Mouse (Mus musculus): ENCODE data around the gene Lrrc8c.
A peak's percentile ranks its signal among the peaks of the same experiment; 100 is the strongest.

Lrrc8c gene

DNA sequence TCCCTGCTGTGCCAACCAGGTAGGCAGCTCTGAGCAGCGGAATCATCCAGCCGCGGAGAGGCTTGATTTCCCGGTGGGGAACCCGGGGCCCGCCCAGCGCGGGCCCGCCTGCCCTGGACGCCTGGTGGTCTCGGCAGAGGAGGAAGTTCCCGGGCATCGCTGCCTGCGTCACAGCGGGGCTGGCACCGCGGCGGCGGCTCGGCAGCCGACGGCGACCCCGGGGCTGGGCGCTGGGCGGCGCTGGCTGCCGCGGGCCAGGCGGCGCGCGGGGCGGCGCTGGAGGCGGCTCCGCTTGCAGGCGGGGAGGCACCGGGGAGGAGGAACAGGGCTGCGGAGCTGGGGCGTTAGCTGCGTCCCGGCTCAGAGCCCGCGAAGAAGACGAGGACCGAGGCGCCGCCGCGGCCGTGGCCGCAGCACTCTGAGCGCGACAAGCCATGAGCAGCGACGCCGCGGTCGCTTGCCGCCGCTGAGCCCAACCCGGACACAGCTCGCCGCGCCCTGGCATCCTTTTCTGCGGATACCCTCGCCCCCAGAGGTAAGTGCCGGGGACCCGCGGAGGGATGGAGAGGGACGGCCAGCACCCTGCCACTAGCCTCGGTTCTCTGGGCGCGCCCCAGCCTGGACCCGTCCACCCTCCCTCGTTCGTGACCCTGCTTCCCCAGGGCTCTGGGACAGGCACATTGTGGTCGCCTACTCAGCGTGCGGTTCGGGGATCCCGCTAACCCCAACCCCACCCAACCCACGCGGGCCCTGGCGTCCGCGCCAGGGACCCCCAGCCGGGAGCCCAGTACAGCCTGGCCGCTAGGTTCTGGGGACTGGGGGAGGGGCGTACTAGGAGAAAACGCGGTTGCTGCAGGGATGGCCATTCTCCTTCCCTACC lies at the start of gene Lrrc8c:
Gene Lrrc8c, plus strand, starts transcription at position 293 of the 880 bp plus-strand sequence.
- DNase-seq (ENCODE audit: low spot score) = peak; percentile 75

DNA sequence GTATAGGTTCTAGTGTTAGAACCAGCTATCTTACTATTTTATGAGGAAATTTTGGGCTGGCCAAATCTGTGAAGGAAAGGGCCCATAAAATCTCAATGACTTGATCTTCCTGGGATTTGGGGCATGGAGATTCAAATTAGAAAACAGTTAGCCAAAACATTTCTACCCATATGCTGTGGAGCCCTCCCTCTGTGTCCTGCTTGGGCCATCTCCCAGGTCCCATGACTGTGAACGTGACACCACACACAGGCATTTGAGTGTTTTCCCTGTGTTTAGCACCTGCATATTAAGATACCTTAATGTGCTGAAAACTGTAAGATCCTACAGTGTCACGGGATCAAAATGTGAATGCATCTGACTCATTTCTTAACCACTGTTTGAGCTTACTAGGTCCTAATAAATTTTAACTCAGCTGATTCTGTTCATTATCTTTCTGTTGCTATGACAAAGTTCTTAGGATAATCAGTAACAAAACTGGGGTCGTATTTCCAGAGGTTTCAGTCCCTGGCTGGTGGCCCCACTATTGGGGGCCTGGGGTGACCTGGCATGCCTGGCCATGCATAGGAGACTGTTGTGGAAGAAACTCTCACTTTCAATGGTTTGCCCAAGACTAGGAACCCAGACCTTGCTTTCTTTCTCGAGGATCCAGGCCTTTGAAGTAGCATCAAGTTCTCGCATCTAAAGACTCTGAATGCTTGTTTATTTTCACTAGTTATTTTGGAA lies 46.0 kb upstream of the Lrrc8c start:
- DNase-seq (ENCODE audit: low spot score) = no peak

DNA sequence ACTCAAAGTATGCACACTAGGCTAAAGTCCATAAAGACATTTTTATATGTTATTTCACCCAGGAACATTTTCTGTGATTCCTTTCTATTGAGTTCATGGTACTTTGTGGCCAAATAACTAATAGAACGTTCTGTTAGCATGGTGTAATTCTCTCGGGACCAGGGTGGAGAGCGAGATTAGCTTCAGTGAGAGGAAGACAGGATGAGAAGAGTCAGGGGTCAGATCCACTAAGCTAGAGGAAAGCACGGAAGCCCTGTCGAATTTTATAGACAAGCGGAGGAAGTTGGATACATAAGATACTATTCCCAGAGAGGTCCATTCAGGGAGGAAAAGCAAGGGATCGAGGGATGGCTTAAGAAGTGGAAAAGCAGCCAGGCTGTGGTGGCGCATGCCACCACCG lies 41.7 kb upstream of the Lrrc8c start:
- DNase-seq (ENCODE audit: low spot score) = no peak

DNA sequence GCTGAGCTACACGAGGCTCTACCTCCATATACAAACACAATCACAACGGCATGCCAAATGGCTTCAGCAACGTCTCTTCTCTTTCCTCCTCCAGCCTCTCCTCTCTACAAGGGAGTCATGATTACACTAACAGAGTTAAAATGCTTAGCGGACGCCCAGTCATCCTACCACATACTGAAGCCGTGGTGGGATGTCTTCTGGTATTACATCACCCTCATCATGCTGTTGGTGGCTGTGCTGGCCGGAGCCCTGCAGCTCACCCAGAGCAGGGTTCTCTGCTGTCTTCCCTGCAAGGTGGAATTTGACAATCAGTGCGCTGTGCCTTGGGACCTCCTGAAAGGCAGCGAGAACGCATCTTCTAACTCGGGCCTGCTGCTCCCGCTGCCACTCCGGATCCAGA lies 39.5 kb upstream of the Lrrc8c start:
- DNase-seq (ENCODE audit: low spot score) = no peak

DNA sequence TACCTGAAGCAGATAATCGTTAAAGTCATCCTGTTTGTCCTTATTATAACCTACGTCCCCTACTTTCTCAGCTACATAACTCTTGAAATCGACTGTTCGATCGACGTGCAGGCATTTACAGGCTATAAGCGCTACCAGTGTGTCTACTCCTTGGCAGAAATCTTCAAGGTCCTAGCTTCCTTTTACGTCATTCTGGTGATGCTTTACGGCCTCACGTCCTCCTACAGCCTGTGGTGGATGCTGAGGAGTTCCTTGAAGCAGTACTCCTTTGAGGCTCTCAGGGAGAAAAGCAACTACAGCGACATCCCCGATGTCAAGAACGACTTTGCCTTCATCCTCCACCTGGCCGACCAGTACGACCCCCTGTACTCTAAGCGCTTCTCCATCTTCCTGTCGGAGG lies 38.6 kb upstream of the Lrrc8c start:
- no peak for DNase-seq (ENCODE audit: low spot score)

DNA sequence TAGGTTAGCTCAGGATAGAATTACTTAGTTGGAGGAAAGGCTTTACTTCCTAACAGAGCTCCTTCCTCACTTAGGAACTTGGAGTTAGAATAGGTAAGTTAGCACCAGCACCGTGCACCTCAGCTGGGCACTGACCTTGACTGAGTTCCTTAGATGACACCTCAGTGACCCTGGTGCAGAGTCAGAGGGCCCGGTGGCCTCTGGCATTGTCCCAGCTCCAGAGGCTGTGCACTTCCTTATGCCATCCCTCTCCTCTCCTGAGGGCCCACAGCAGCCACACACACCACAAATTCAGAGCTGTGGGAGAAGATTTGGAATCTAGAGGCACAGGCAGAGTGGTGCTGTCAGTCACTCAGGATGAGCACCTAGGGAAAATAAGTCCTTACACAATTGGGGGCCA lies 35.6 kb upstream of the Lrrc8c start:
- DNase-seq (ENCODE audit: low spot score) = no peak

DNA sequence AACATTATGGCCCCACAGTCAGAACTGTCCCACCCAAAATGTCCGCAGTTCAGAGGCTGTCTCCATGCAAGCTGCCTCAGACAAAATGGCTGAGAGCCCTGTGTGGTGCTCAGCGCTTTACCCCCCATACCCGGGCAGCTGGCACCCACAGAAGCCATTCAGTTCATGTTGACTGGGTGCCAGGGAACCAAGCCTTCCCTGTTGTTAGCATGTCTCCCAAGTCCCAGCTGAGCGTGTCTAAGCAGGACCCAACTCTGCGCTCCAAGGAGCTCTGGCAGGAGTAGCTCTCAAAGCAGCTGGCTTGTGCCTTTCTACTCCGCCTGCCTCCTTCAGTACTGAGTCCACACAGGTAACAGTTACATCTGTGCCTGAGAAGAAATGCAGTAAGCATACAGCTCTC lies 34.9 kb upstream of the Lrrc8c start:
- DNase-seq (ENCODE audit: low spot score) = no peak

DNA sequence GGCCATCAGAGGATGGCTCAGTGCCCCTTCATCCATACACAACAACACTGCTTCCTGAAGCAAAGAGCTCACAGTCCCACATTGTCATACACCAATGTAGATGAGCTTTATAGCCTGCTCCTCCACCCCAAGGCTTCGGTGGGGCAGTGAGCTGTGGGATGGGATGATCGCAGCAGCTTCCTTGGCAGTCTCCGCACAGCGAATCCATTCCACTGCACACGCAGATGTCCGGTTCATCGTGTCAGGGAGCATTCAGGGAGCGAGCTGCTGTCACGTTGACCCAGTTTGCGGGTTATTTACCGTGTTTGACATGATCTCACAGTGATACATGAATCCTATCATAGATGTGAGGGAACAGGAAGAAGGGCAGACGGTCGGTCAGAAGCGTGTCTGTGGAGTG lies 34.3 kb upstream of the Lrrc8c start:
- no peak for DNase-seq (ENCODE audit: low spot score)

DNA sequence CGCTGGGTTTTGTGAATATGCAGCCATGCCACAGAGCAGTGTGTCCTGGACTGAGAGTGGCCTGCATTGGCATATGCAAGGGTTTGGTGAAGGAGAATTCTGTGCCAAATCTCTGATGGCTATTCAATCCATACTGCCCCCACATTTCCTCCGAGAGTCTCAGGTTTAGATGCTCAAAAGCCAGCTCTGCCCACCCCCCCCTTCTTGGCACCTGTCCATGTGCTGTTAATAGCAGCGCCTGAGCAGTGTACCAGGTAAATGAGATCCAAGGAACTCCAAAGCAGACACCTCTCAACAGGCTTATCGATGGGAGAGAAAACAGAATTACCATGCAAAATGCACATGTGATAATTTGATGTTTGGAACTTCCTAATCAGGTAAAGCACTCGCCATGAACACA lies 29.0 kb upstream of the Lrrc8c start:
- no peak for DNase-seq (ENCODE audit: low spot score)

DNA sequence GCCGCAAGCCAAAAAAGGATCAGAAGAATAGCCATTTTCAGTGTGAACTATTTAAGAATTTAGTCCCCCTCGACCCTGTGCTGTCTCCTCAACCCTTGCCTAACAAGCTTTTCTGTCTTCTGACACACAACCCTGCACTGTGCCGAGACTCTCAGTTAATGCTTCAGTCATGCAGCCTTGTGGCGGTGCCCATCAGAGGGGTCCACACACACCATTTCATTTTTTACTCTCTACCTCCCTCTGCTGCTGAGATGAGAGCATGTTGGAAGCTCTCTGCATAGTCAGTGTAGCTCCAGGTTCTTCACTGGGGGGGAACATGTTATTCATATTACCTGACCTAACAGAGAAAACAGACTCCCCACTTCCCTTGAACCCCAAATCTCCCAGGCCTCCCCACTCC lies 27.8 kb upstream of the Lrrc8c start:
- DNase-seq (ENCODE audit: low spot score) = no peak

DNA sequence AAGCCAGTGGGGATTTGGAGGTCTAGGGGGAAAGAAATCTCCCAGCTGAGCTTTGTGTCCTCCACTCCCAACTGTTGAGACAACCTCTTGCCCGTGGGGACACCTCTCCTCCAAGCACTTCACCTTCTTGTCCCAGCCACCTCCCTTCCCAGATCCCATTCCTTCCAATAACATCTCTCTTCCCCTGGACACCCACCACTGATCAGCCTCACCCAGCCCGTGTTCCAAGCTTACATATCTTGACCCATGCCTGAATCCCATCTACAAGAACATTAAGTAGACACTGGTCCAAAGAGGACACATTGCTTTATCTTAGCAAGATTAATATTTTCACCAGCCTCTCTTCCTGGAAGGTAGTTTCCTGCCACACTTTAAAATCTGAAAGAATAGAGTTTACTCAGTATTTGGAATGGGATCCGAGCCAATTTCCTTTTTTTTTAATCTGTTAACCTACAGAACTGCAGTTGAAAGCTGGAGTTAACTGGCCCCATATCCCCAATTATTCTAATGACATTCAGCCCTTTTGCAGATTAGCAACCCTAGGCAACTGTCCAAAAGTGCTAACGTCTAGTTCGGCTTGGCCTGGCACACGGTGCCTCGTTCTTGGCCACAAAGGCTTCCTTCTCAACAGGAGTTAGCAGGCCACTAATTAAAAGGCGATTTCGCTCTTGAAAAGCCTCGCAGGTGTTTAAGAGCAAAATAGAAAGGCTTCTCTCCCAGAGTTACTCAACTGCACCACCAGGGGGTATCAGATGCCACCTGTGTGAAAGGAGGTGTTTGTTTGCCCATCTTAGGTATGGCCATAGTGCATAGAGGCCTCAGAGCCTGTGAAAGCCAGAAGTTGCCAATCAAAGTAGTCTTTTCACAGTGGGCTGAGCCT lies 26.6 kb upstream of the Lrrc8c start:
- no peak for DNase-seq (ENCODE audit: low spot score)

DNA sequence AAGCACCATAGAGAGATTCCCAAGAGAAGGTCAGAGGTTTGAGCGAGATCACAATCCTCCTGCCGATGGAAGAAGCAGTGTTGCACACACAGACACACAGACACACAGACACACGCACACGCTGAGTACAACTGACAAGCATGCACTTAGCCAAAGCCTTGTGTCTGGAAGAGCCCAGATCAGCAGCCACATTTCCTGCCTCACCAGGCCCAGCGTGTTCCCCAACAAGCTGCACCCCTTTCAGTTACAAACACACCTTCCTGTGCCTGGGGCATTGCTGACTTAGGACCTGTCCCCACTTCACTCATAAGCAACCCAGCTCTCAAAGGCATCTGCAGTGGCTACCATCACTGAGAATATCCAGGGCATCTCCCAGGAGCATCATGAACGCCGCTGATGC lies 25.8 kb upstream of the Lrrc8c start:
- DNase-seq (ENCODE audit: low spot score) = no peak

DNA sequence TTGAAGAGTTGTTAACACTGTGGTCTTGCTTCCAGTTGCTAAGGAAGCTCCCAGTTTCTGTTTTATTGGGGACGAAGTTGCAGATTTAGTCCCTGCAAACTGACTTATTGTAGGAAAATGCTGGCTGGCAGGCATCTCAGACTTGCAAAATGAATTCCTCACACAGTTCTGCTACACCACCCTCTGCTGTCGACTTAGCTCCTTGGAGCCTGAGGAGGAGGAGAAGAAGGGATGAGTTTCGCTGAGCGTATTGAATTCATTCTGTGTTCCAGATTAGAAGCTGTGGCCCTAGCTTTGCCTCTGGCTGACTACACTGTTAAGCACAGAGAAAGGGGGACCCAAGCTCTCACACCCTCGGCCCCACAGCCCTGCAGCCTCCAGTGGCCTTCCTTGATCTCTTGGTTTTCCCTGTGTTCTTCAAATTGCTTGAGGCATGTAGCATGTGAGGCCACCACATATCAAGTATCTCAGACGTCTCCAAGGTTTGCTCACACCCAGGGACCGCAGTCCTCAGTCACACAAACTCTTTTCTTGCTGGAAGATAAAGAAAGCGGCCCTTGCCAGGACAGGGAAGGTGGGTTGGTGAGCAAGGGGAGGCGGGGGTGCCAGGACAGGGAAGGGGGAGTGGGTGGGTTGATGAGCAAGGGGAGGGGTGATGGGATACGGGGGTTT lies 24.8 kb upstream of the Lrrc8c start:
- DNase-seq (ENCODE audit: low spot score) = no peak

DNA sequence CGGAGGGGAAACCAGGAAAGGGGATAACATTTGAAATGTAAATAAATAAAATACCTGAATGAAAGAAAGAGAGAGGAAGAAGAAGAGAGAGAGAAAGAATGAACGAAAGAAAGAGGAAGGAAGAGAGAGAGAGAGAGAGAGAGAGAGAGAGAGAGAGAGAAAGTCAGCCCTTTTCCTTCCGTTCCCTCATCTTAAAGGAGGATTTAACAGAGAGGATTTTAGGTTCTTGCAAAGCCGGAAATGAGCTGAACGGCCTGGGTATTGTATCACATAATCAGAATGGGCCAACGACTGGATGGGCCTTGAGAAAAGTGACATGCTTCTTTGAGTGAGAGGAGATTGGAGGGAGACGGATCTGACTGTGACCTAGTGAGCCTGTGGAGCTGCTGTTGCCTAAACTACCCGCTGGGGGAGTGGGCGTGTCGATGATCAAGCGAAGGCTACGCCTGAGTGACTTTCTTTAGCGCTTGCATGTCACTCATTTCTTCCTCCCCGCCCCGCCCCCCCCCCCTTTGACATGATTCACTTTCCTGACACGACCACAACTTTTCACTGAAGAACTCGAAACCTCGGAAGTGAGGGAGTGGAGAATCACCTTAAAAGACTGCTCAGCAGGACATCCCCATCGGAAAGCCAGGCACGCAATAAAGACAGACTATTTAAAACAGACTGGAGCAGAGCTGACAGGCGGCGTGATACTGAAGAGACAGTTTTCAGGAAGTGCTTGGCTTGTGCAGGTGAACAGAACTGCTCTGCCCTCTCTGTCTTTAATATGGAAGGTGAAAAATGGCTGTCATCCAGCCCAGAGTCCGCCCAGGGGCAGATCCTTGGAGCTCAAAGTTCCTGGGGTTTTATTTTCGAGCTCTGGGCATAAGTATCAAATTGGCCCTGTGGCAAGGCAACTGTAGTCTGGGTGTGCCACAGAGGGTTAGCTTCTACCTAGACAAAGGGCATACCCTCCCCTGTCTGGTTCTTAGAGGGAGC lies 24.0 kb upstream of the Lrrc8c start:
- DNase-seq (ENCODE audit: low spot score) = peak; percentile 48

DNA sequence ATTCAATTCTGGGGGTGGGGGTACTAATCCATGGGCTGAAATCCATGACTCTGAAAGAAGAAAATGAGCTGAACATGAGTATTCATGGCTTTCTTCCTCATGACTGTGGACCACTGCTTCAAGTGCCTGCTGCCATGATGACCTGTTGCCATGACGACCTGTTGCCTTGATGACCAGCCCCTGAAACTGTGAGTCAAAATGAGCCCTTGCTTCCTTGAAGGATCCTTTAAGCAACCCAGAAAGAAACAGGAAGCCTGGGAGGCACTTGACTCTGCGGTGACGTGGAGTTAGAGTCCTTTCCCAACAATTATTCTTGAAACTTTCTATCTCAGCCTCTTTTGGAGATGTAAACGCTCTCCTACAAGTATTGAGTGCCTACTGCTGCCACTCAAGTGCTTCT lies 23.1 kb upstream of the Lrrc8c start:
- DNase-seq (ENCODE audit: low spot score) = no peak

DNA sequence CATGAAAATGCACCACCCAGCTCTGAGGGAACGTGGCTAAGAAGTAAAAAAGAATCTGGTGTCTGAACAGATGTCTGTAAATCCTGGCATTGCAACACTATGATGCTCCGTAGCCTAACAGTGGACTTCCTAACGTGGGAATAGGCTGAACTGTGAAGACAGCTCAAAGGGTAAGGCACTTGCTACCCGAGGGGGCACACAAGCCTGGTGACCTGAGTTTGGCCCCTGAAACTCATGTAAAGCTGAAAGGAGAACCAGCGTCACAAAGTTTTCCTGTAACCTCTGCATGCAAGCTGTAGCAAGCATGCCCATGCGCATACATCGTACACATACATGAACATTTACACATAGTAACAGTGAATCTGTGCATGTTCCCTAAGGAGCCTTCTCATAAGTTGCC lies 22.6 kb upstream of the Lrrc8c start:
- DNase-seq (ENCODE audit: low spot score) = no peak

DNA sequence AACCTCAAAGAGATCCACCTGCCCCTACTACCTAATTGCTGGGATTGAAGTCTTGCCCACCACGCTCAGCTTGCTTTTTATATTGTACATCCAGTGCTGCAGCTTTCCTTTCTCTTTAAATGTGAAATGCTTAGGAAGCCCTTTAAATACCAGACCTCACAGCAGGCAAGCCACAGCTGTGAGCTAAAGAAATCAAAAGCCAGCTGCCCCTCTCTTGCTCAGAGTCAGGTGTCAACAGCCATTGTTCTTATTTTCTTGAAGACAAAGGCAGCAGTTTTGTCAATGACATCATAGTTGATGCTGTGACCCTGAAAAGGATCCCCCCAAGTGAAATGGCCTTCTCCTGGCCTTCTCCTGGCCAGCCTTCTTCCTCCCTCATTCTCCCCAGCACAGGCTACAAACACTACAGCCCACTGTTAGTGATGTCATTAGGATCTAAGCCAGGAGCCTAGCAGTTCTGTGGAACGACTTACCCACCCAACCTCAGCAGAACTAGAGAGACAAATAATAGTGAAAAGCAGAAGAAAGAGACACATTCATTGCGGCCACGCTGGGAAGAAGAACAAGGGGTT lies 20.7 kb upstream of the Lrrc8c start:
- DNase-seq (ENCODE audit: low spot score) = no peak

DNA sequence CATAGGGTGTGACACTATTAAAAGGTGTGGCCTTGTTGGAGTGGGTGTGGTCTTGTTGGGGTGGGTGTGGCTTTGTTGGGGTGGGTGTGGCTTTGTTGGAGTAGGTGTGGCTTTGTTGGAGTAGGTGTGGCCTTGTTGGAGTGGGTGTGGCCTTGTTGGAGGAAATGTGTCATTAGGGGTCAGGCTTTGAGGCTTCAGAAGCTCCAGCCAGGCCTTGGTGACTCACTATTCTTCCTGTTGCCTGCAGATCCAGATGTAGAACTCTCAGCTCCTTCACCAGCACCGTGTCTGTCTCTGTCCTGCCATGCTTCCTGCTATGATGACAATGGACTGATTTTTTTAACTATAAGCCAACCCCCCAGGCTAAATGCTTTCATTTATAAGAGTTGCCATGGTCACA lies 19.8 kb upstream of the Lrrc8c start:
- no peak for DNase-seq (ENCODE audit: low spot score)

DNA sequence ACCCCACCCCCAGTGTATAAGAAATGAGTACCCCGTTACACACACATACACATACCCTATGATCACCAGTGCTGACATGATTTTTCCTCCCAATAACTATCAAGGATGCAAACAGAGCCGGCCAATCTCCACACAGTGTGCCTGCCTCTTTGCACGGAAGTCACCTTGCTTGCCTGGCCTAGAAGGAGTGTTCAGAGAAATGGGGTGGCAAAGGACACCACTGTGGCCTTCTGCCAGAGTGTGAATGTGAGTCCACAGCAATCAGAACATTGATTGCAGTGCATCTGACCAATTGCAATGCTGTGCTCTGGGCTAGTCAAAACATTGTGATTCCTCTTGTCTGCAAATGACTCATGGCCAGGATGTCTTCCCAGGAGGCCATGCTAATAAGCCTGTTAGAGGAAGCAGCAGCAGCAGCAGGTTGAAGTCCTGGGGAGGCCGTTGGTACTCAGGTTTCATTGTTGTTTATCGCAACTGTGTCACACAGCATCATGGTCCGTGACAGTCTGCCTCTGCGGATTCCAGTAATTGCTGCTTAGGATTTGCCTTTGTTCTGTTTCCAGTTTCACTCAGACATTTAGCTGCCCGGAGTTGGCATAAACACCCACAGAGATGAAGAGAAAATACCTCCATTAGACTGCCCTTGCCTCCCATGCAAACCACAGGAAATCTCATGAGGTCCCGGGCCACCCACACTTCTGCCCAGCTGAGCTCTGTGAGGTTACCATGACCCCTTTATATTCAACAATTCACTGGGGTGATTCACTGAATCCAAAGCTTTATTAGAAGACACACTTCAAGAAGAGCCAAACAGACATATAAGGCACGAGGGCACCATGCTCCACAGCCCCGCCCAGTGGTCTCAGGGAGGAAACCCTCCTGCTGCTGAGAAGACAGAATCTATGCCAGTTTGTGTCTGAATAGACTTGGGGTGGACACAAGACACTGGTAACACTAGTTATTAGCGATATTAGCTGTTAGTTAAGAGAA lies 18.8 kb upstream of the Lrrc8c start:
- no peak for DNase-seq (ENCODE audit: low spot score)

All from ovary, postnatal 14 days (tissue).